Mouse (Mus musculus) B cell, adult 2 months (primary cell): ENCODE measurements around the gene Pde10a.
A peak's percentile ranks its signal among the peaks of the same experiment; 100 is the strongest.

Experiments
- DNase-seq, 2 experiments: peaks; one replicate each; pipeline ENCODE4 v3.0.0; 2022

Gene Pde10a

DNA sequence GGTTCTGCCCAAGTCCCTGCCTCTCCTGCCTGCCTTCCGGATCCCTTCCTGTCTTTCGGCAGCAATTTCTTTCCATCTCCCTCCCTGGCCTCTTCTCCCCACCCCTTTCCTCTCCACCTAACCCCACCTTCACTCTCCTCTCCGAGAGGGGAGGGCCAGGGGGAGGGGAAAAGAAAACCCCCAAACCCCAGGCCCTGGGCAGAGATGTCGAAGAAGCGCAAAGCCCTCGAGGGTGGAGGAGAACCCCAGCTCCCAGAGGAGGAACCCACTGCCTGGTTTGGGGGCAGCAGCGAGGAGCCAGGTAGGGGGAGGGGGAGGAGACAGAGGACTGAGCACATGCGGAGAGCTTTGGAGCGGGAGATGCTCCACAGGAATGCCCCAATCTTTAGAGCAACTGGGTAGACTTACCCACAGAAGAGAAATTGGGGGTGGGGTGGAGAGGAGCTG lies 1.7 kb downstream of the Pde10a start:
- no peak for DNase-seq

DNA sequence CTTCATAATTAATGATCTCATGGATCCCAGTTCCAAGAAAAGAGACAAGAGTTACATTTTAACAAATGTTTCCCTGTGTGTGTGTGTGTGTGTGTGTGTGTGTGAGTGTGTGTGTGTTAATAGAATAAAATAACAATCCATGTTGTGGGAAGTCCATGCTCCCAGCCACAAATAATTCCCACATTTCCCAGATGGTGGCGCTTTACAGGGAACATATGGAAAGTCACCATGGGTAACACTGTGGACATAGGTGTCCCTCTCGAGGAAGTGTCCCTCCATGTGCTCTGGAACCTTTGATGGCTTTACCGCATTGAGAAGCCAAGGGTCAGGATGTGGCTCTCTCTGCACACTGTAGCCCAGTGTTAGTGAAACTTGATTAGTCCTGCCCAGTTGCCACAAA lies 3.5 kb downstream of the Pde10a start:
- no peak for DNase-seq

DNA sequence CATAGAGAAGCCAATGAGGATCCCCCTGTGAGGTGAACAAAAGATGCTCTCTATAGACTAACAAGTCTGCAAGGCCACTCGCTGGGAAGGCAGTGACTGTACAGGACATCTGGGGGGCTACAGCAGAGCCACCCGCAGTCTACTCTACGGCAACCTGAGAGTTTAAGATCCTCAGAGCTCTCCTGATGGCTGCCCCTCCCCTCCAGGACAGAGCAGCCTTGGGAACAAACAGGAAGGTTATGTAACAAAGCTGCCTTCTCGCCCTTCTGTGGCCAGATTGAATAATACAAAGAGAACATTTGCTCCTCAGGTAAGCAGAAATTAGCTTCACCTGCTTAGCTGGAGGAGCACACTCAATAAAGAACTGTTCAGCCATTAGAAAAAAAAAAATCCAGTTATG lies 7.4 kb downstream of the Pde10a start:
- no peak for DNase-seq

DNA sequence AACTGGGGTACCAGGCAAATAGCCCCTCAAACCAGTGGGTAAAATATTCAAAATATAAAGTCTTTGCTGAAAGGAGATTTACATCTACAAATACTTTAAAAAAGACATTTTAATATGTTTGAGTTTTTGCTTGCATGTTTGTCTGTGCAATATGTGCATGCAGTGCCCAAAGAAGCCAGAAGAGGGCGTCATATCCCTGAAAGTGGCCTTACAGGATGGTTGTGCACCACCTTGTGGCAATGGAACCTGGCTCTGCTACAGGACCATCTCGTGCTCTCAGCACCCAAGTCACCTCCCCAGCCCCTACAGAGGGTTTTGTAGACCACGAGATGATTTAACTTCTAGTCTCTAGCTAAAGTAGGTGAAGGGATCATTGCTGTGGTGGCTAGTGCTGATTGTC lies 8.7 kb downstream of the Pde10a start:
- no peak for DNase-seq

DNA sequence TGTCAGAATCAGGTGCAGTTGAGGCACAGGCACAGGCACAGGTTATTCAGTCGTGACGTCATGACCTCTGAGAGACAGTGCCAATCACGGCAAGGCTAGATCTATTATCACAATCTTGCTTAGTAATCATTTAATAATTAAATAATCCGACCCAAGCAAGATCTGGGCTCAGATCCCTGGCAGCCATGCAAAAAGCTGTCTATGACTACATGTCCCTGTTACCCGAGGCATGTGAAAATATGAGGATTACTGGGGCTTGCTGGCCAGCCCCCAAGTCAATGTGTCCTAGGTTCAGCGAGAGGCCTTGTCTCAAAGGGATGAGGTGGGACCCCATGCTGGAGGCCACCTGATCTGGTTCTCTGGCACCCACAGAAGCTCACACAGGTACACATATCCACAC lies 11.3 kb downstream of the Pde10a start:
- no peak for DNase-seq

DNA sequence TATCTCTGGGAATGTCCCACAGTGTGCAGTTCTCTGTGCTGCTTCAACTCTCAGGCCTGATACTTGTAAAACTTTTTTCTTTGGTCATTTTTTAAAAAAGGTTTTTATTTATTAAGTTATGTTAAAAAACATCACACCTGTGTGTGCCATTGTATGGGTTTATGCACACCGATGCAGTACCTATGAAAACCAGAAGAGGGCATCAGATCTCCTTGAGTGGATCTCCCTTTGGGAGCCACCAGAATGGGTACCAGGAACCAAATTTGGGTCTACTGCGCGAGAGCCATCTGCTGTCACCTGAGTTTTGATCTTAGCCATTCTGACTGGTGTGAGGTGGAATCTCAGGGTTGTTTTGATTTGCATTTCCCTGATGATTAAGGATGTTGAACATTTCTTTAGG lies 12.9 kb downstream of the Pde10a start:
- no peak for DNase-seq

DNA sequence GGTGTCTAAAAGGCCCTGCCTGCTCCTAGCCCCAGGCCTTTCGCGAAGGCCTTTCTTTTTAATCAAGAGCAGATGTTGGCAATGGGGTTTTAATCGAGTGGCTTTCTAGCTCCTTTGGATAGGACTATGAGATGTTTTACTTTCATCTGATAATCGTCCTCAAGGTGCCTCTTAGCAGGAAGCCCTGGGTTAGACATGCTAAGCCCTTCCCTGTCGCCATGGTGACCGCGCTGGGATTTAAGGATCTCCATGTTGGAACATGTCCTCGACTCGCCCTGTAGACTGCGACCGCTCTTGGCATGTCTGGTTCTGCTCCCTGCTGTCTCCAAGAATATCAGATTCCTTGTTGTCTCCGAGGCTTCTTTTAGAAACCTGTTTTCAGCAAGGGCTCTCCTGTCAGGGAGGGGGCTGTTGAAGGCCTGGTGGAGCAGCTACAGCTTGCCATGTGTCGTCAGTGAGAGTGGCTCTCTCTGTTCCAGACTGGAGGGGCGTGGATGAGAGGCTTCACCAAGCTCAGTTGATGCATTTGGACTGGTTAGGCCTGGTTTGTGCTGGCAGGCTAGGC lies 16.9 kb downstream of the Pde10a start:
- DNase-seq: no peak

DNA sequence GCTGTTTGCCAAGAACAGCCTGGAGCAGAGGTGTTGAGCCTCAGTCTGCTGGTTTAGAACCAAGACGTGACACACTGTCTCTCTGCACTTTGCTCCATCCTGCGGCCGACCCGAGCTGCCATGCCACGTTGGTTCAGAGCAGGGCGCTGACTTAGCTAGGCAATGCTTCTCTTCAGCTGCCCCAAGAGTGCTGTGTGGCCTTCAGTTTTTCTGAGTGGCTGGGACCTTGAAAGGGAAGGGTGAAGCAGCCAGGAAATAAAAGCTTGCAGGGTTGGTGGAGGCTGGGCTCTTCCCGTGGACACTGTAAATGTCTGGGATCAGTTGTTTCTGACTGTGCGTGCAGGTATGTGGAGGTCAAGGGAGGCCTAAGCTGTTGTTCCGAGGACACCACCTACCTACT lies 21.2 kb downstream of the Pde10a start:
- DNase-seq: no peak

DNA sequence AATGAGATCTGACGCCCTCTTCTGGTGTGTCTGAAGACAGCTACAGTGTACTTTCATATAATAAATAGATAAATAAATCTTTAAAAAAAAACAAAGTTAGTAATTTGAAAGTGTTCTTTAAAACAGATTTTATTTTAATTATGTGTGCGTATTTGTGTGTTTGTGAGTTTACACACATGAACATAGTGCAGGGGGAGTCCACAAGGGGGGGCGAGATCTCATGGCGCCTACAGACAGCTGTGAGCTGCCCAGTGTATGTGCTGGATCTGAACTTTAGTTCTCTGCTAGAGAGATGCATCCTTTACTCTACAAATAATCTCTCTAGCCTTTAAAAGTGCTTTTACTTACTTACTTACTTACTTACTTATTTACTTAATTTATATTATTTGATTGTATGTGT lies 23.6 kb downstream of the Pde10a start:
- DNase-seq: no peak

DNA sequence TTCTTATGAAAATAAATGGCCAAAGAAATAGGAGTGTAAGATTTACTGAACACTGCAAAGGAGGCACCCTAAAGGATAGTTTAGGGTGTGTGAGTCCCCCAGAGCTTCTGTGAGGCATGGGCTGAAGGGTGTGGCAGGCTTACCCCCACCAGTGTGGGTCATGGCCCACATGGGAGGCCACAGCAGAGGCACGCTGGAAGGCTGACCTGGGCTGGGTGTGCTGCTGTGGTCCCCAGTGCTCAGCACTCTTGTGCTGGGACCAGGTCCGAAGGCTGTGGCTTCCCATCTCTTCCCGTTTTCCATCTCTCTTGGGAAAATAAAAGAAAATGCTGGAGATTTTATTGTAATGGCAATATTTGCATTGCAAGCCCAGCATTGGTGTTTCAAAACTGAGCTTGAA lies 26.5 kb downstream of the Pde10a start:
- DNase-seq: no peak

DNA sequence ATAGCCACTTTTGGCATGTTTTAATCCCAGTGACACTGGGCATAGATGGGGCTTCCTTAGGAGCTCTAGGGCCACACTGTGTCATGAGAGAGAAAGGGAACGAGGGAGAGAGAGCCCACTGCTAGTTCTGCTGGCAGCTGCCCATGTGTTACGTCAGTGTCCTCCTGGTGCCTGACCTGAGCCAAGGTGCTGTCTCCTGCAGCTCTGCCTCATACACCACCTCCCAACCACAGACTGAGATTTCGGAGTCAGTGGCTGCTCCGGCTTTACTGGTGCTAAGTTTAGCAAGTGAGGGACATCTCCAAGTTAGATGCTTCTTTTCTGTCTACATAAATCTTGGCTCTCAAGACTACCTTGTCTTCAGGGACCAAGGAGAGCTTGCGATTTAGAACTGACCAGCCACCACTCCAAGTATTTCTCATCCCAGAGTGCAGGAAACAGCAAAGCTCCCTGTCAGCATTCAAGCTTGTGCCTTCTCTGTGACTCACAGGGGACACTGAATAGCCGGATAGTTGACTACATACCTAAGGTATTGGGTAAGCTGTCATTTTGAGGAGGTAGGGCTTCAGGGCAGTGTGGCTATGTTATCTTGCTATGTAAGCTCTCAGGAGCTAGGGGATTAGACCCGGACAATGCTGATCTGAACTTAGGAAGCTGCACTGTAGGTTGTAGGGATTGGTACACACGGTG lies 27.3 kb downstream of the Pde10a start:
- DNase-seq: no peak

DNA sequence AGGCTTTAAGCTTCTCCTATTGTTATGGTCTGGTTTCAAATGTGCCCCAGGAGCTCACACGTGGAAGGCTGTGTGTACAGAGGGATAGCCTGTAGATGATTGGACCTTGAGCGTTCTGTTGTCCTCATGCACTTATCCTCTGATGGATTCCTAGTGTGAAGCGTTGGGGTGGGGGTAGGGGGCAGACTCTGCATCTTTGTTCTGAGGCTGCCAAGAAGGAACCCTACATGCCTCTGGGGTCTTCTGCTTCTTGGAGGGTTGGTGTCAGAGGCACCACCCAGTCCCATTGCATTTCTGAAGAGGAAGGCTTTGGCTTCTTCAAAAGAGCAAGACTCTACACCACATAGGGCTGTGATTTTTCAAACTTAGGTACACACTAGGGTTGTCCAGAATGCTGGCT lies 28.4 kb downstream of the Pde10a start:
- DNase-seq: no peak

DNA sequence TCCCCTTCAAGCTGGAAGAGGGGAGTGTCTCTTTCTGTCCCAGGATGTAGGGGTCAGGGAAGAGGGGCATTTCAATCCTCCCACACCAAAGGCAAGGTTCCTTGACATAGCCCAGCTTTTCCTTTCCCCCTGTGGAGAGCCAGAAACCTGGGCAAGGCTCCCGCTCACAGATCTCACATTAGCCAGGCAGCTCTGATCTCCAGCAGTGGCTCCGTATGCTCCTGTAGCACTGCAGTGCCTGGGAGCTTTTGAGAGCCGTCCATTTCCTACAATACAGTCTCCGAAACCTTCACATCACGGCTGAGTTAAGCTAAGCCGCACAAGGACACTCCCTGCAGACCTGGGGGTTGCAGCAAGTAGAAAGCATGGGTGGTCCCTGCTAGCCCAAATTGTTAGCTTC lies 29.0 kb downstream of the Pde10a start:
- DNase-seq: no peak

DNA sequence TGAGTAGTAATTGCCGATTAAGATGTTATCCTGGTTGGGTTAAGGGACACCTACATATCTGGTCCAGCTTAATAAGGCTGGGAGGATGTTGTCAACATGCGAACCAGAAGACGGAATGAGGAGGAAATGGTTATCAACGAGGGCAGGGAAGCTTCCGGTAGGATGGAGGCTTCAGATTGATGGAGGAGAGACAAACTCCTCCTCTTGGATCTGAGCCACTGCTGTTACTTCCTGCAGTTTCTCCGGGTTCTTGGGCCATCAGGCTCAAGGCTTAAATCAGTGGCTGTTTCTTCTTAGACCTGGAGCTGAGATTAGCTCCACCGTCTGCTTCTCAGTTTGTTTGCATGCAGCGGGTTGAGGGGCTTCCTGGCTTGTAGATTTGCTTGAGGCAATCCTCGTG lies 30.6 kb downstream of the Pde10a start:
- DNase-seq: no peak

DNA sequence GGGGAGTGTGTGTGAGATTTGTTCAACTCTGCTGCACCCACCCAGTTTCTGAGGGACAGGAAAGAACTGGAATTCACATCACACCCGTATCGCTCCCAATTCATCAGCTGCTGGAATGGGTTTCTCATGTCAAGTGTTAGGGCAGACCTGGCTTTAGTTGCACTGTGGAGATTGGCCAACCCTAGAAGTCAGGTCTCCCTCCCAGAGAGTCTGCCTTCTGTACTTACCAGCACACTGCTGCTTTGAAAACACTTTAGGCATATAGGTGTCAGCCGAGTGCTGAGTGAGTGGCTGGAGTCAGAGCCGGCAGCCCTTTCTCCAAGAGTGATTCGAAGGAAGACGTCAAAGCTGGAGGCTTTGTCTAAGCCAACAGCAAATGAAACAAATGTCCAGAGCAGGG lies 31.1 kb downstream of the Pde10a start:
- no peak for DNase-seq

DNA sequence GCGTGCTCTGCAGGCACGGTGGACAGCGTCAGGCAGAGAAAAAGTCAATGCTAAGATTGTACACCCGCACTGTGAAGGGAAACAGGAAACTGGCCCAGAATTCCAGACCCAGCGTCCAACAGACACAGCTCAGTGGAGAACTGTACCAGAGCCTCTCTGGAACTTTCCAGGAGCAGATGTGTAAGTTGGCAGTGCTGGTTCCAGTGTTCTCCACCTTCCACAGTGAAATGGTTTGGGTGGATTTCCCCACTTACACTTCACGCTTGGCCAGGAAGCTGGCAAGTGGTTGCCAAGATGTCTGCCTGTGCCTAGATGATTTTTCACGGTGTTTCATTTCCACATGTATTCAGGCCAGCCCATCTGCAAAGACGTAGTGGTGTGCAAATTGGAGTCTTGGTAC lies 32.8 kb downstream of the Pde10a start:
- DNase-seq: no peak

DNA sequence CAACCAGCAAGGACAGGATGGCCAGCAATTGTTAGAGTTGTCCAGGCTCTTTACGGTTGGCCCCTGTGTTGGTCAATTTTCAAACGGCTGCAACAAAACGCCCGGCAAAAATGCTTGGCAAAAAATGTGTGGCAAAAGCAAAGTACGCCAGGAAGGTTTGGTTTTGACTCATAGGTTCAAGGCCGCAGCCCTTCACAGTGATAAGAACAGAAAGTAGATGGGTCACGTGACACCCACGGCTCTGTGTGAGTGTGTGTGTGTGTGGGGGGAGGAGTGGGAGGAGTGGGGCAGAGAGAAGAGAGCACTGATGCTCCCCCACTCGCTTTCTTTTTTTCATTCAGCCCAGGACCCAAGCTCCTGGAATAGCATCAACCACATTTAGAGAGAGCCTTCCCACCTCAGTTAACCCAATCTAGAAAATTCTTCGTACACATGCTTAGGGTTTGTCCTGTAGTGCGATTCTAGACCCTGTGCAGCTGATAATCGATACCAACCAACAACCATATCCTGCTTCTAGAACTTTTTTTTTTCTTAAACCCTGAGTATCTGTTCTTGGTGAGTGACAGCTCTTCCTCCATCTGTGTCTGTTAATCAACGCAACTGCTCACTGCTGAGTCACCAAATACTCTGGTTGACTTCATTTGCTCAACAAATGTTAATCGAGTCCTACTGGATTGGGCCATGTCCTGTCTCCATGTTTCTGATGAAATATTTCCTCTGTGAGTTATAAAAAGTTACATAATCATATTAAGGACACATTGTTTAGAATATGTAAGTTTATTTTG lies 37.1 kb downstream of the Pde10a start:
- DNase-seq: no peak

DNA sequence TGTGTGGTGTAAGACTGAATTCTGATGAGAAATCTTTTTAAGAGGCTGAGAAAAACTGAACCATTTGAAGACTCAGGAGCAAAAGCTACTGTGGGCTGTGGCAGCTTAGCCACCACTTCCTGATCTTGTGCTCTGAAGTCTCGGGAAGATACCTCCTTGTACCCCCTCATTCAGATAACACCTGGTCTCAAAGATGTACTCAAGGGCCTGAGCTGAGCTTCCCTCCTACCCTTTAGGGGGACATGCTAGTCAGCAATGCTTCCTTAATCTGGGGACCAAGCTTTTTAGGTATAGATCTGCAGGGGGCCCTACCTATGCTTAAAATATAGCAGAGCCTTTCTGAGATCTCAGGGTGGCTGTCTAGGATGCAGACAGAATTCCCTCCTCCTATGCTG lies 37.7 kb downstream of the Pde10a start:
- DNase-seq: no peak

DNA sequence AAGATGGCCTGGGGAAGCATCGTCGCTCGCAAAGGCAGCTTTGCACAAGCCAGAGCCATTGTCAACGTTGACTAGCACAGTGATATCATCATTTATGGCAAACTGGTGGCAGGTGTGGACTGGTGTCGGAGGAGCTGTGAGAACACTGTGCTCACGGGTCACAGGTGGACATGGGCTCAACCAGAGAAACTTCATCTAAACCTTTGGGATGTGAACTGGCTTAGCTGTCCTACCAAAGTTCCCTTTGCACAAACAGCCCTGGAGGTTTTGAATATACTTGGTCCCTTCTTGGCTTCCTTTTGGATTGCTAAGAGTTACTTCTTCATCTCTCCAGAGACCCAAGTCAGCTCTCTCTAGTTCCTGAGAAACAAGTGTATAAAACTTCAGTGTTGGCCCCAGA lies 41.7 kb downstream of the Pde10a start, which contains the start of gene Gm17087:
Gene Gm17087 (minus strand): TSS at position 101 of the 400 bp plus-strand sequence.
- DNase-seq: no peak

DNA sequence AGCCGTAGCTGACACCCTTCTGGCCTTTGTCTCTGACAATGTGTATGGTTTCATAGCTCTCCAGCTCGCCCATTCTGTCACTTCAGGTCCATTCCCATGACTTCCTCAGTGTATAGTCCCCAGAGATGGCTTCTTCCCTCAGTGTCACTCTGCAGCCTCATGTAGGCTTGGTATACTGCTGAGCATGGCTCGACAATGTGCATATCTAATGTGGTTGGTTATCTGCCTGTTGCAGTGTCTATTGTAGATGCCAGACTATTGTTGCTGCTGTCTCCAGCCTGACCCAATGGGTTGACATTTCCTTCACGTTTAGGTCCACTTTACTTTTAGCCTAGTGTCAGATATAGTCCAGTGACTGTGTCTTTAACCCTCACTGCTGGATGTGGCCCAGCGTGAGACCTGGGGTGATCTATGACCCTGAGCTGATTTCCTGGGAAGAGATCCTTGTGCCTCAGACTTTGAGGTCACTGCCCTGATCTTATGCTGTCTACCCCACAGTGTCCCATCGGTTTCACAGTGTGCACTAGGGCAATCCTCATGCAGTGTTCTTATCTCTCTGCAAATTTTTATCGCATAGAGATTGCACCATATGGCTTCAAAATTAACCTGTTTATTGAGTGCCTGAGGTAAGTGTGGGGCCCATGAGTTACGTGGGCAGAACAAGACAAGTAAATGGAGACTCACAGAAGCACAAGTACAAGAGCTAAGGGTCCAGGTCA lies 48.5 kb downstream of the Pde10a start:
- no peak for DNase-seq

DNA sequence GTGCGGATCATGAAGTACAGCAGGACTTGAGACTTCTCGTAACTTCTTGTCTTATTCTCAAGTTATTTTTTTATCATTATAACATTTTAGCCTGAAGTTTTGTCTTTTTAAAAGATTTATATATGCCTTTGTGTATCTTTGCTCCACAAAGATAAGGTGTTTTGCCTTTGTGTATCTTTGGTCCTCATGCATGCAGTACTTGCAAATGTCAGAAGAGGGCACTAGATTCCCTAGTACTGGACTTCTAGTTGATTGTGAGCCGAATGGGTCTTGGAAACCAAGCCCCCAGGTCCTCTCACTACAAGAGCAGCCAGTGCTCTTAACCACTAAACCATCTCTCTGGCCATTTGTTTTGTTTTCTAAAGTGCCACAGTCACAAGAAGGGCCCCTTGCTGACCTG lies 55.2 kb downstream of the Pde10a start:
- DNase-seq: peak; percentile 5 to 7

DNA sequence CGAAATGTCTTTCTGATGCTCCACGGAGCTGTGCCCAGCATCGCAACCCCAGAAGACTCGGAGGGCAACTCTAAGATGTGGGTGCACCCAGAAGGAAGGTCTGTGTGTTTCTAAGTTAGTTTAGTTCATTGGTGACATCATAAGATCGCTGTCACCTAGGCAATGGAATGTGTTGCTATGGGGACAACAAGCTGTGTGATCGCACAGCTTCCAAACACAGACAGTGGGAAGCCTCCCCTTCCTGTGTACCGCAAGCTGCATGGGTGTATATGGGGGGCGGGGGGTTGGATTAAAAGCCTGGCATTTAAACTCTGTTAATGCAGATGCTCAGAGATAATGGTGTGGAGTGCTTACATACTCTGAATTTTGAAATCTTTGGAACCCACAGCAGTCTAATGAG lies 56.4 kb downstream of the Pde10a start:
- no peak for DNase-seq

DNA sequence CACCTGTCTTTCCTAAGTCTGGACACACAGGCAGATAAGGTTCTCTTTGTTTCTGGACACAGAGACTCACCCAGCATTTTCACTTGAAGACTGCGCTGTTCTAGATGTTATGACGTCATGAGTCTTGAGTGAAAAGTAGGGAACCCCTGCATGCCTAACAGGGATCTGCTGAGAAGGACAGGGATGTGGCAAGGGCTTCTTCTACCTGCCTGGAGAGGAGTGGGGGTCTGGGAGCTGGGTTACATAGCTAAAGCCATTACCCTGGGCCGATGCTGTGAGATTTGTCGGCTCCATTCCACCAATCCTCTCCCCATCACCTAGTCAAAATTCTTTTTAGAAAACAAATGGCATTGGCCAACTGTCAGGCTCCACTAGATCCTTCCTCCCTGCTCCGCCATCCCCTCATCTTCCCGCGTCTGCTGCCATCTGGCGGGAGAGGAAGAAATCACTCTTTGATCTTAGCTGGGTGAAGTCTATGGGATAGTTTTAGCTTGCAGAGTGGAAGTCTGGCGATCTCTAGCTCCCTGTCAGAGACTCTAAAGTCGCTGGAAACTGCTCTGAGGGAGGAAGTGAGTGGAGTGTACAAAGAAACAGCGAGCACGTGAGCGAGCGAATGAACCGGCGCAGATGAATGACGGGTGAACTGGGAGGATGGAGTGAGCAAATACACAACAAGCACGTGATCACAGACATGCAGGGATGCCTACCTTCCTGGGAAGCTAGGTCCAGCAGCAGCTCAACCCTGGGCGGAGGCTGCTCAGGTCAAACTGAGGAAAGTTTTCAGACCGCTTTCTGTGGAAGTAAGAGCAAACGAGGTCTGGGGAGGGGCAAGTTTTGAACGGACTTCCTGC lies 67.5 kb downstream of the Pde10a start:
- peak; percentile 42 to 45 for DNase-seq
